Mouse (Mus musculus) embryonic stem cell, embryonic (primary cell): ENCODE measurements at regions not wholly inside any gene's neighbourhood (a gene's known extent, or its start where the extent isn't known, plus 50 kb on each side); places are given as distances from the start of the nearest gene placed in this dataset.

Source experiments
- CTCF ChIA-PET, 4 experiments: fragments of 300-600 bp in 2 of 4; fragments of 350-600 bp in 2 of 4; sonication (Branson Sonifier 250); formaldehyde crosslinking; loops; one replicate each; lab custom pipeline; 2022; ENCODE audit warnings: inconsistent platforms in 2 of 4; lab: Charles Lee
- POLR2A ChIA-PET, 4 experiments: fragments of 300-600 bp in 2 of 4; fragments of 350-600 bp in 2 of 4; sonication (Branson Sonifier 250); formaldehyde crosslinking; loops; one replicate each; lab custom pipeline; 2022; ENCODE audit warnings: antibody characterized with exemption in 4 of 4, inconsistent platforms in 1 of 4; lab: Charles Lee

DNA sequence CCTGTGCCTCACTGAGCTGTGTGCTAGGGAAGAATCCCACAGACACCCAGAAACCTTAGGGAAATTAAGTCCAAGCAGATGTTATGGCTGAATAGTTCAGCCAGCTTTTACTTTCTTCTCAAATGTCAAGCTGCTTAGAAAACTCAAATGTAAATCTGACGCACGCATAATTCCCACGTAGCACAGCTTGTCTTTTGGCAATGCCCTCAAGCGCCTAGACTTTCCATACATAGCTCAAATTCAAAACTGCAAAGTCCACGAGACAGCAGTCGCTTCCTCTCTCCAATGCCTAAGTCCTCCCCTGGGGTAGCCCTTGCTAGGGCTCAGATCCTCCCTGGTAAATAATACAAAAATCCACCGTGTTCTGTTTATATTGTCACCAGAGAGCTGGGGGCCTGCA is 115.8 kb upstream of the Dhrs4 start:
- CTCF ChIA-PET = interaction anchor here in 2 of 4 experiments (0.6 to 0.8 kb wide), 2 partner anchors 95 to 101 kb away, joined by 3 read pairs; no protein-coding TSS in a partner anchor
- POLR2A ChIA-PET = interaction anchor here in 1 of 4 experiments (1.1 kb wide), 1 partner anchor 108 kb away, joined by 3 read pairs; no protein-coding TSS in a partner anchor

DNA sequence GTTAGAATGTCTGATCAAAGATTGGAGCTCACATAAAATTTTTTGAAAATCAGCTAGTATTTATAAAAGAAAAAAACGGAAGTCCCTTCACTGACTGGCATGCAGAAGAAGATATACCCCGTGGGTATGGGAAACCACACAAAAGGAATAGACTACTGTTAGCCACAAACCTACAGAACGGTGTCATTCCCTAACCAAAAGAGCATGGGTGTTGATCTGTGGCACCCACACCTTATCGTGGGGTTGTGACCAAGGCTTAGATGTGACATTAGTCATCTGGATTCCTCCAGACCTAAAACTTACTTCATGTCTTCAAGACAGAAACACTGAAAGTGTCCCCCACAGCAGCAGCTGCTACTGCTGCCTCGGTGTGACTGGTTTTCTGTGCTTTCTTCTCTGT is 108.2 kb upstream of the Dhrs4 start:
- POLR2A ChIA-PET = no interaction called here
- CTCF ChIA-PET = no interaction called here

- POLR2A ChIA-PET = no interaction called here
- CTCF ChIA-PET = no interaction called here
These were observed 105.6 kb upstream of the Dhrs4 start for GRCm38 (mm10) chr14:55372960-55373359.

- POLR2A ChIA-PET = interaction anchor here in 1 of 4 experiments (1.4 kb wide), 1 partner anchor 22 kb away, joined by 3 read pairs; no protein-coding TSS in a partner anchor
- CTCF ChIA-PET = no interaction called here
These were observed 91.8 kb upstream of the Dhrs4 start for GRCm38 (mm10) chr14:55386773-55387172.

DNA sequence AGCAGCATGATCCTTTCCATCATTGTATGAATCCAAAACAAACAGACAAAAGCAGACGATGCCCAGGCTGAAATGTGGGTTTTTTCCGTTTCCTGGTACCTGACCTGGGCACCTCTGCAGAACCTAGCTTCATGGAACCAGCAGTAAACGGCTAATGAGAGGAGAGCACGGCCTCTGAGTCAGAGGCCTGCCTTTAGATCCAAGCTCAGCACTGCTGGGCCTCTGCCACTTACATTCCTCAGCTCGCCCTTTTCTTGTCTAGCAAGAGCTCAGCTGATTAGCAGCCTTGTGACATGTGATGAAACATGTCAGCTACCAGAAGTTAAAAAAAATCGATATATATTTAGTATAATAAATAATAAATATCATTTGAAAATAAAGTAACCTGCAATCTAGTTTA is 91.2 kb upstream of the Dhrs4 start:
- POLR2A ChIA-PET = interaction anchor here in 1 of 4 experiments (0.7 kb wide), 1 partner anchor 165 kb away, joined by 6 read pairs; the partner anchor contains the start of gene Dhrs2
- CTCF ChIA-PET = interaction anchor here in 1 of 4 experiments (0.7 kb wide), 1 partner anchor 259 kb away, joined by 3 read pairs; no protein-coding TSS in a partner anchor

DNA sequence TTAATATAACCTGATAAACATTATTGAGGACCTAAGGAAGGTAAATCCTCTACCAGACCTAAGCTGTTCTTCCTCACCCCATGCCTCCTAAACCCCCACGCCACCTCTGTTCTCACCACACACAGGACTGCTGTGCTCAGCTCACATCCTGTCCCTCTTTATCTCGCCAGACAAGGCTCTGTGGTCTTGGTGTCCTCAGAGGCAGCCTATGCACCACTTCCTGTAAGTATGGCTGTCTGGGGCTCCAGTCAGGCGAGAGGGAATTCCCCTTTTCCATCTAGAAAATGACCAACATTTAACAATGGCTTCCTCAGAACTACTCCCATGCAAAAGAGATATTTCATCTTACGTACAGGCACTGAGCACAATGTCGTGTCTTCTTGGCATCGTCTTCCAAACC is 86.2 kb upstream of the Dhrs4 start:
- POLR2A ChIA-PET = no interaction called here
- CTCF ChIA-PET = no interaction called here

DNA sequence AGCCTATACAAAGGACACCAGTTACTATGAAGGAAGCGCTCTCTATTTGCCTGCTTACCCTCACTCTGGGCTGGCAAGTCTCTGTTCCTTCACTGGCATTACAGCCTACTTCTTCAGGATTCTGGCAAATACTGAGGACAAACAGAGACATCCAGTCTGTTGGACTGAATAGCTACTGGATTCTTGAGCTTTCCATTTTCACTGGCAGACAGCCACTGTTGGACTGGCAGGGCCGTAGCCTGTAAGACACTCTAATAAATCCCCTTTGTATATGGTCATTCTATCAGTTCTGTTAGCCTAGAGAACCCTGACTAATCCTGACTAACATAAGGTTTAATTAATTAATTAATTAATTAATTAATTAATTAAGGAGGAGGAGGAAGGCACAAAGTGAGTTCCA is 72.4 kb upstream of the Dhrs4 start:
- POLR2A ChIA-PET = no interaction called here
- CTCF ChIA-PET = no interaction called here
